Mouse (Mus musculus): Measurements from ENCODE around the gene Cuedc1.

DNA sequence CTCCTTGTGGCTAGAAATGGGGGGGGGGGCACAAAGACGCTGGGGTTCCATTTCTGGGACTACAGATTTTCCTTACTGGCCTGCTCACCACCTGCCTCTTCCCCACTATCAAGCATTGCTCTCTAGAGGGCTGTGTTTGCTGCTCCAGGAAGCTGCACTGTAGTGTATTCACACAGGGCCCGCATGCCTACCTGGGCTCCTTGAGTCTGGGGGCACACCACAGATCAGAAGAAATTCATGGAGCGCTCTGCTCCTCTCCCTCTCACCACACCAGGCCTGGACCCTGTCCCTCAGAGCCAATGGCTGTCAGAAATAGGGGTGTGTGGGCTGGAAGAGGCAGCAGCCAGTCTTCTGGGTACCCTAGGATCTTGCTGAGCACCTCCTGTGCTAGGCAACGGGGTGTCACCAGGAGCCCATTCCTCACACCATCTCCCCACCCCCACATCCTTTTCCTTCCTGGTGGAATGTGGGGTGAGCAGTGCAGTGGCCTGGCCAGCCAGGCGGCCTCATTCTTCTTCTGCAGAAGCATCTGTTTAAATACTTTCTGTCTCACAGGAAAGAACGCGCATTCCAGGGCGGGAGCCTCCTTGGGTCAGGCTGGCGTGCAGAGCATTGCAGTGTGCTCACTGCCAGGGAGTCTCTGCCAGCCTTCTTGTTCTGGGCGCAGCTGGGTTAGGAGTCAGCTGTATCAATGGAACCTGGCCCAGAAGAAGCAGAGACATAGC is 74.9 kb downstream of the Cuedc1 start:
- no peak for TF ChIP-seq CTCF (IDR thresholded peaks at IDR 0.05; ENCODE audit: low read depth, low read length)
- TF ChIP-seq POLR2A (IDR thresholded peaks at IDR 0.05; ENCODE audit: insufficient read depth, low read length), result no peak
